Comparison of ENCODE assay signal across 8 mouse cellular contexts in the genomic region with DNA sequence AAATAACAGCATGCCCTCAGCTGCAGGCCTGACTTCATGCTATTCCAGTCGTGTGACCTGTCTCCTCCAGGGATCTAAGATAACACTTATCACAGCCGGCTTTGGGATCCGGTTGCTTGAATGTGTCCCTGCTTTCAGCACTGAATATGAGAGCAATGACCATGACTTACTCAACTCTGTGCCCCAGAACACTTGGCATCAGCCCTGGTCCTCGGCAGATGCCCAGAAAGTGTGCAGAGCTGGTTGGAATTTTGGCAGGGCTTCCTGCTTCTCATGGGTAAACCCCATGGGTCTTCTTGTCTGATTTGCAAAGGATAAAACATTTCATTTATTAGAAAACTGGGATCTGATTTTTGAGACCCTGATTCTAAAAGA.
DNase-seq lines count a peak whose midpoint lies in the region; ATAC-seq and TF ChIP-seq lines count a peak whose summit lies in the region.

No protein-coding gene starts in this region.

- DNase-seq in heart, adult 18-20 months = peak; percentile 33 to 47
- DNase-seq in 3T3-L1 (ENCODE audit: low read depth, low spot score) = peak; percentile 81
- DNase-seq in cerebellum, adult 2 months = peak; percentile 43 to 66
- DNase-seq in kidney, adult 9 months = peak; percentile 86
- no peak for DNase-seq in lung, postnatal 14 days

- WGBS in heart, embryonic 11.5 days (ENCODE audit: insufficient replicate concordance) = 38% methylated on average over 4 of the region's 4 CpGs
- WGBS in cerebellum, adult 2 months = 16% methylated on average over 4 of the region's 4 CpGs

- H3K36me3 ChIP-seq in heart, embryonic 11.5 days (ENCODE audit: control insufficient read depth, insufficient read depth, low read length) = no peaks in the 10 kb centered on the region

- ATAC-seq in heart, embryonic 11.5 days (replicated peaks; ENCODE audit: insufficient number of reproducible peaks, low FRiP score, low TSS enrichment) = no peak
- ATAC-seq in erythroblast, adult 5-6 weeks (replicated peaks; ENCODE audit: low FRiP score, poor library complexity, severe bottlenecking) = no peak
- ATAC-seq in activated CD4-positive, CD25-positive, alpha-beta regulatory T cell, adult 4 months = no peak

- no peaks in the 10 kb centered on the region for H3K9me3 ChIP-seq in heart, embryonic 11.5 days (replicated peaks; ENCODE audit: control insufficient read depth, low read length)

- H3K4me2 ChIP-seq in heart, embryonic 11.5 days = no peak overlapping the region

- H3K9ac ChIP-seq in heart, embryonic 11.5 days (ENCODE audit: low read depth, low read length) = no peak overlapping the region

- no peak overlapping the region for H3K4me3 ChIP-seq in heart, embryonic 11.5 days (ENCODE audit: low read depth, low read length)
- no peak overlapping the region for H3K4me3 ChIP-seq in cerebellum, adult 2 months (replicated peaks; ENCODE audit: insufficient read depth, low read depth, low read length)

- no peaks in the 10 kb centered on the region for H3K27me3 ChIP-seq in heart, embryonic 11.5 days (ENCODE audit: control insufficient read depth, insufficient read depth, low read length)
- H3K27me3 ChIP-seq in cerebellum, adult 2 months (ENCODE audit: control insufficient read depth, insufficient read depth, low read length) = no peaks in the 10 kb centered on the region

- H3K4me1 ChIP-seq in heart, embryonic 11.5 days (ENCODE audit: control insufficient read depth, insufficient read depth, low read length) = no peaks in the 10 kb centered on the region
- H3K4me1 ChIP-seq in cerebellum, adult 2 months (ENCODE audit: control insufficient read depth, insufficient read depth, low read length) = no peaks in the 10 kb centered on the region

- no peak overlapping the region for H3K27ac ChIP-seq in heart, embryonic 11.5 days (ENCODE audit: low read depth, low read length)
- no peak overlapping the region; the same call in 1 of the 2 replicates for H3K27ac ChIP-seq in cerebellum, adult 2 months (ENCODE audit: insufficient read depth, low read length)

- TF ChIP-seq CTCF in cerebellum, adult 2 months (IDR thresholded peaks at IDR 0.05; ENCODE audit: borderline replicate concordance, insufficient read depth, low read depth, low read length) = no peak

- TF ChIP-seq POLR2A in cerebellum, adult 2 months (IDR thresholded peaks at IDR 0.05; ENCODE audit: borderline replicate concordance, insufficient read depth, low read length) = no peak
